Mouse (Mus musculus): ENCODE measurements around the gene Slc39a11. TPM values are rescaled to one million over a fixed set of nuclear protein-coding genes. Genes with fewer than 3 reads are reported as not detected.

Gene Slc39a11
- polyA plus RNA-seq, 1 experiment from 2014 or later, result 18.3 TPM

DNA sequence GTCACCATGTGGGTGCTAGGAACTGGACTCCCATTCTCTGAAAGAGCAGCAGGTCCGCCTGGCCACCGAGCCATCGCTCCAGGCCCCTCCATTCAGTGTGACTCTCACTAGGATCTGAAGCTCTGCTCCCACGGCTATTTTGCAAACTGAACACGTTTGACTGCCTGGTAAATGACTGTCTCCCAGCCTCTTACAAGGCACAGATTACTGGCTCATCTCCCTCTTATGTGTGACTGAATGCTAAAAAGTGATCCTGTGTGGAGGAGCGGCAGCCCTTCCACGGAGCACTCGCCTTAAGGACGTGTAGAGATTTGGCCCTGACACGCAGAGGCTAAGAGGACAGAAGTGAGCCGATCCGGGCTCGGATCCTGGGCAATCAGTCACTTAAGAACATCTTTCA lies 96.3 kb downstream of the Slc39a11 start:
- WGBS (ENCODE audit: insufficient replicate concordance), result 82% methylated on average over 13 of the region's 13 CpGs
- no peak for ATAC-seq

DNA sequence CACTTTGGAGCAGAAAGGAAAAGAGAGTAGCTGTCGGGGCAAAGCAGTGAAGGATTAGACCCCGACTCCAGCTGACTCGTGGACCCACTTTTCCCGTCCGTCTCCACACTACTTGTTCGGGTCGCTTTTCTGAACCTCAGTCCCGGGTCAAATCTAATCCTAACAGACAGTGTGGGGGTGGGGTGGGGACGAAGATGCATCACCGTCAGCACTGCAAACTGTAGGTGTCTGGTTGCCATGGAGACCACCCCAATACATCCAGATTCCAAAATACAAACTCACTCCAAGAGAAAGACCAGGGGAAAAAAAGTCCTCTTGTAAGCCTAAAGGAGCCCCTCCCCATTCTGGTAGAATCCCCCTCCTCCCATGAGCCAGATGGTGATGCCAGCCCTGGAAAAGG lies 97.3 kb downstream of the Slc39a11 start:
- Histone ChIP-seq H3K4me1 (0 out of 2 replicates have a peak, but pooled peaks cover 3% of the 10 kb centered on the region), H3K4me3 (no peak overlapping the region), H3K9me3 (replicated peaks) (no peaks in the 10 kb centered on the region), H3K9ac (no peak overlapping the region), H3K36me3 (peaks cover 7% of the 10 kb centered on the region; the same call in 1 of the 2 replicates), H3K27me3 (replicated peaks) (no peaks in the 10 kb centered on the region), H3K27ac (no peak overlapping the region), H3K4me2 (no peak overlapping the region)
- WGBS (ENCODE audit: insufficient replicate concordance), result 73% methylated on average over 10 of the region's 10 CpGs
- ATAC-seq, result no peak

More for the DNA sequence above, 96.3 kb downstream of the Slc39a11 start:
- Histone ChIP-seq H3K9me3 (replicated peaks) (no peaks in the 10 kb centered on the region), H3K4me2 (no peak overlapping the region), H3K4me3 (no peak overlapping the region), H3K9ac (no peak overlapping the region), H3K4me1 (0 out of 2 replicates have a peak, but pooled peaks cover 3% of the 10 kb centered on the region), H3K36me3 (peaks cover 7% of the 10 kb centered on the region; the same call in 1 of the 2 replicates), H3K27ac (no peak overlapping the region), H3K27me3 (replicated peaks) (no peaks in the 10 kb centered on the region)

DNA sequence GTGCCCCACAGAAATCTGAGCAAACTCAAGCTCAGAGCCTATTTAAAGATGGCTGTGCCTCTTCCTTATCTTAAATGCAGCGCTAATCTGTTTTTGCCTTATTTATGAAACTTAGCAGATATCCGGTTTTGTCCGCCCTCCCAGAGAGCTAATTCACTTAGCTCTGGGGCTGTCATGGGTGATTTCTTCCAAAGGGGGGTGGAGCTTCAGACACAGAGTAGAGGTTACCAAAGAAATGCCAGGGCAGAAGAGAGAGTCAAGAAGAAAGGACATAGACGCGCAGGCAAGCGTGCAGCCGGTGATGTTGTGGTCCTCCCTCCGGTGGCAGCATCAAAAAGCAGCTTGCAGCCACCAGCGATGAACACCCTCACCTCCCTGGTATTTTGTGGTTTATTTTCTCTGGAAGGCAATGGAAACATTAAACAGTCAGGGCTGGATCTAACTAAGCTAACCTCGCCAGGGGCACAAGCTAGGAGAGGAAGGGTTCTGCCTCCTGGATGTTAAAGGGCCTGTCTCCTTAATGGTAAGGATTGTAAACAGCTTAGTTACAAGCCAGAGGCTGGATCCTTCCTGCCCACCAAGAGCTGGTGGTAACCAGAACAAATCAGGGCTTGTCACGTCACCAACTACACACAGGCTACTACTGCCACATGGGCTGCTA lies 103.5 kb downstream of the Slc39a11 start:
- Histone ChIP-seq H3K36me3 (peaks cover 19% of the 10 kb centered on the region), H3K27me3 (replicated peaks) (no peaks in the 10 kb centered on the region), H3K4me1 (peaks cover 7% of the 10 kb centered on the region), H3K4me2 (no peak overlapping the region), H3K27ac (no peak overlapping the region), H3K9ac (no peak overlapping the region), H3K9me3 (replicated peaks) (no peaks in the 10 kb centered on the region; the same call in 1 of the 2 replicates), H3K4me3 (no peak overlapping the region)
- WGBS (ENCODE audit: insufficient replicate concordance), result 61% methylated on average over 11 of the region's 11 CpGs
- no peak for ATAC-seq

DNA sequence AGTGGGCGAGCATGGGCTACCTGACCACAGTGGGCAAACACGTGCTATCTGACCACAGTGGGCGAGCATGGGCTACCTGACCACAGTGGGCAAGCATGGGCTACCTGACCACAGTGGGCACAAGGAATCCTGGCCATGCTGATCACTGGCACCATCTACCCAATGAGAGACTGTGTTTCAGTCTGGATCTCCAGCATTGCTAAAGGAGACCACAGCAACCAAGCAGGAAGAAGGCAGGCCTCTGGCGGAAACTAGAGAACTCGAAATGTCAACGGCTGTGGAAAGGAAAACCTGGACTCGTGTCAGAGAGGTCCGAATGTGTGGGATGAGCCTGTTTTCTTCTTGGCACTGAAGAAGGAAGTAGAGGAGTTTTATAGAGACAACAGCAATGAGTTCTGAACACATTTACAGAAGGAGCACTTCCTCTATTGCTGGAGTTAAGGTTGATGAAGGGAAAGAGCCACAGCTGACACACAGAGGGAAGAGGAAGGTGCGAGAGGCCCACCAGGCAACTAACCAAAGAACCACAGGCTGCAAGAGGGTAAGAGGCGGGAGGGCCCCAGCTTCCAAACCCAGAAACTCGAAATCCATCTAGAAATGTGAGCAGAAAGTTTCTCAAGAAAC lies 105.8 kb downstream of the Slc39a11 start:
- H3K4me3 ChIP-seq, result no peak overlapping the region
- no peaks in the 10 kb centered on the region; the same call in 1 of the 2 replicates for H3K9me3 ChIP-seq (replicated peaks)
- no peak overlapping the region for H3K4me2 ChIP-seq
- H3K27ac ChIP-seq, result no peak overlapping the region; the same call in 1 of the 2 replicates
- H3K27me3 ChIP-seq (replicated peaks), result no peaks in the 10 kb centered on the region
- WGBS (ENCODE audit: insufficient replicate concordance), result 51% methylated on average over 11 of the region's 11 CpGs
- peaks cover 7% of the 10 kb centered on the region for H3K4me1 ChIP-seq
- ATAC-seq, result no peak
- H3K9ac ChIP-seq, result no peak overlapping the region
- H3K36me3 ChIP-seq, result peaks cover 12% of the 10 kb centered on the region; the same call in 1 of the 2 replicates

DNA sequence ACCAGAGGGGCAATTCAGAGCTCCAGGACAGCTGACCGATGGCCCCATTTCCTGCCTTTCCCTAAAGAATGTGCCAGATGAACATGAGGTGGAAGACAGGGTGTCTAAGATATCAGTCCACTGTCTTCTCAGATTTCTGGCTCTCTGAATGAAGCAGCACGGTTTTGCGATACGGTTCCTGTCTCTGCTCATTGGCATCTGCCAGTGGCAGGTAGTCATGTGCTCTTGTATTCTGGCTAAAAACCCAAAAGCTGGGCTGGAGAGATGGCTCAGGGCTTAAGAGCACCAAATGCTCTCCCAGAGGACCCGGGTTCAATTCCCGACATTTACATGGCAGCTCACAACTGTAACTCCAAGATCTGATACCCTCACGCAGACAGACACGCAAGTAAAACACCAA lies 108.8 kb downstream of the Slc39a11 start:
- WGBS (ENCODE audit: insufficient replicate concordance), result 92% methylated on average over 8 of the region's 8 CpGs
- Histone ChIP-seq H3K4me3 (no peak overlapping the region), H3K4me1 (peaks cover 1% of the 10 kb centered on the region), H3K4me2 (no peak overlapping the region), H3K36me3 (peaks cover 12% of the 10 kb centered on the region; the same call in 1 of the 2 replicates), H3K27ac (no peak overlapping the region), H3K27me3 (replicated peaks) (no peaks in the 10 kb centered on the region), H3K9me3 (replicated peaks) (no peaks in the 10 kb centered on the region; the same call in 1 of the 2 replicates), H3K9ac (no peak overlapping the region)
- ATAC-seq, result no peak

DNA sequence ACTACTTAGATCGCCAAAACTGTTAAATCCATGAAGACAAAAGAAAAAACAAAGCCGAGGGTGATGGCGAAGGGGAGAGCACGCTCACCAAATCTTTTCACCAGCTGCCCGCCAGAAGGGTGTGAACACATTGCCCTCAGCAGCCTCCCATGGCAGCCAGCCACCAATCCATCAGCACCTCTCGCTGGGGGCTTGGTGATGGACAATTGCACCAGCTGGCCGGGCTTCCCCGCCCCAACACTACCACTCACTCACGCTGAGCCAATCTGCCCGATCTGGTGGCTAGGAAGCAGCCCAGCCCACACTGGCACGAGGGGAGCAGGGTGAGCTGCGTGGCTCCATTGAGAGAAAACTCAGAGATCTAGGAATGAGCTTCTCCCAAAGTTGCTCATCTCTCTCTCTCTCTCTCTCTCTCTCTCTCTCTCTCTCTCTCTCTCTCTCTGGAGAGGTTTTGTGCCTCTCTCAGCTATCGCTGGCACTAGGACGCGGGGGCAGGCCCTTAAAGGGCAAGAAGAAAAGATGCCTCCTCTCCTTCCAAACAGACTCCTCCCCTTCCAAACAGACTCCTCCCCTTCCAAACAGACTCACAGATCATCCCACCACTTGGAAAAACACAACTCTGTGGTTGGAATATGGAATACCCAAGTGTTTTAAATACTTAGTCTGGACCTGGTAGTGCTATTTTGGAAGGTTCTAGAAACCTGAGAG lies 110.2 kb downstream of the Slc39a11 start:
- Histone ChIP-seq H3K9ac (no peak overlapping the region), H3K27me3 (replicated peaks) (no peaks in the 10 kb centered on the region), H3K4me3 (no peak overlapping the region), H3K27ac (no peak overlapping the region), H3K4me1 (no peaks in the 10 kb centered on the region), H3K36me3 (peaks cover 12% of the 10 kb centered on the region; the same call in 1 of the 2 replicates), H3K9me3 (replicated peaks) (no peaks in the 10 kb centered on the region; the same call in 1 of the 2 replicates), H3K4me2 (no peak overlapping the region)
- ATAC-seq, result no peak
- 69% methylated on average over 15 of the region's 15 CpGs for WGBS (ENCODE audit: insufficient replicate concordance)

DNA sequence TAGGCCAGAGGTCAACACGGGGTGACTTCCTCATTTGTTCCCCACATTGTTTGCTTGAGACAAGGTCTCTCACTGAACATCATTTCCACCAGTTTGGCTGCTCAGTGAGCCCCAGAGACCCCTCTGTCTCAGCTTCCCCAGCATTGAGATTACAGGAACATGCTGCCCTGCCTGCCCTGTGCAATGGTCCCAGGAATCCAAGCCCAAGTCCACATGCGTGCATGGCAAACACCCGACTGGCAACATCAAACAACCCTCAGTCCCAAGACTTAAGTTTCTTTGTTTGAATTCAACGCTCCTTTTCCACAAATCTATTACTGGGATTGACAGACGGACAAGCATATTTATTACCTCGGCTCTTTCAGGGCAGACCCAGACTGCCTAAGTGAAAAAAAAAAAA lies 110.8 kb downstream of the Slc39a11 start:
- Histone ChIP-seq H3K4me3 (no peak overlapping the region), H3K27ac (no peak overlapping the region), H3K4me1 (no peaks in the 10 kb centered on the region), H3K4me2 (no peak overlapping the region), H3K27me3 (replicated peaks) (no peaks in the 10 kb centered on the region), H3K9ac (no peak overlapping the region), H3K9me3 (replicated peaks) (no peaks in the 10 kb centered on the region; the same call in 1 of the 2 replicates), H3K36me3 (peaks cover 12% of the 10 kb centered on the region; the same call in 1 of the 2 replicates)
- ATAC-seq, result no peak
- WGBS (ENCODE audit: insufficient replicate concordance), result 70% methylated on average over 6 of the region's 6 CpGs

DNA sequence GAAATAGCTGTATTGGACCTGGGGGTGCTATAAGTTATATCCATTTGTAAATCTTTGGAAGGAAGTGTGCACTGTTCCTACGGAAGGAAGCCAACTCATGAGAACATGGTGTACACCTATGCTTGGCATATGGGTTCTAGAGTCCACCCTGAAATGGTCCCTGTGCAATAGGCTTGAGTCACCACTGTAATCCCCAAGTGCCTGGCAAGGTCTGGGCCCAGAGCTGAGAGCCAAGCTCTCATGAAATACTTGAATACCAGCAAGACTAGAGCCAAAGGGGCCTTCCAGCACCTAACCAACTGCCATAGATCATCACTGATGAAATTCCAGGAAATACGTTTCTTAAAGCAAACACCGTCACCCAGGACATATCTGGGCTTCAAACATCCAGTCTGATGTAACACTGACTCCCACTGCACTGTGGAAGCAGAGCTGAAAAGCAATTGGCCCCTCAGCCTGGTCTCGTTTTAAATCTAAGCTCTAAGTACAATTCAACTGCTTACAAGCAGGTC lies 111.4 kb downstream of the Slc39a11 start:
- Histone ChIP-seq H3K27ac (no peak overlapping the region), H3K4me1 (no peaks in the 10 kb centered on the region), H3K27me3 (replicated peaks) (no peaks in the 10 kb centered on the region), H3K4me3 (no peak overlapping the region), H3K9me3 (replicated peaks) (no peaks in the 10 kb centered on the region; the same call in 1 of the 2 replicates), H3K9ac (no peak overlapping the region), H3K4me2 (no peak overlapping the region), H3K36me3 (peaks cover 12% of the 10 kb centered on the region; the same call in 1 of the 2 replicates)
- 74% methylated on average over 4 of the region's 4 CpGs for WGBS (ENCODE audit: insufficient replicate concordance)
- no peak for ATAC-seq

DNA sequence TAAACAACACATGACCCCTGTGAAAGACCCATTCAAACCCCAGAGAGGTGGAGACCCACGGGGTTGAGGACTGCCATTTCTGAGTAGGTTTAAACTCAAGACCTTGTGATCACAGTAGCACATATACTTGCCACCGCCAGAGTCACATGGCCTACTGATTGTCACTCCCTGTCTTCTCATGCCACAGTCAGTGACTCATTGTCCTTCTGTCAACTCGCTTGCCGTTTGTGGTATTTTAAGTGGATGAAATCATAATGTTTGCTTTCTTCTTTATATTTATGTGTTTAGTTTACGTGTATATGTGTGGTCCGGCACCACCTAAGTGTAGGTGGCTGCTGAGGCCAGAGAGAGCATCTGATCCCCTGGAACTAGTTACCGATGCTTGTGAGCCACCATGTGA lies 112.2 kb downstream of the Slc39a11 start:
- Histone ChIP-seq H3K27me3 (replicated peaks) (no peaks in the 10 kb centered on the region), H3K9me3 (replicated peaks) (no peaks in the 10 kb centered on the region; the same call in 1 of the 2 replicates), H3K27ac (no peak overlapping the region), H3K4me3 (no peak overlapping the region), H3K4me2 (no peak overlapping the region), H3K36me3 (peaks cover 12% of the 10 kb centered on the region; the same call in 1 of the 2 replicates), H3K9ac (no peak overlapping the region), H3K4me1 (no peaks in the 10 kb centered on the region)
- no peak for ATAC-seq
- 79% methylated on average over 7 of the region's 7 CpGs for WGBS (ENCODE audit: insufficient replicate concordance)

DNA sequence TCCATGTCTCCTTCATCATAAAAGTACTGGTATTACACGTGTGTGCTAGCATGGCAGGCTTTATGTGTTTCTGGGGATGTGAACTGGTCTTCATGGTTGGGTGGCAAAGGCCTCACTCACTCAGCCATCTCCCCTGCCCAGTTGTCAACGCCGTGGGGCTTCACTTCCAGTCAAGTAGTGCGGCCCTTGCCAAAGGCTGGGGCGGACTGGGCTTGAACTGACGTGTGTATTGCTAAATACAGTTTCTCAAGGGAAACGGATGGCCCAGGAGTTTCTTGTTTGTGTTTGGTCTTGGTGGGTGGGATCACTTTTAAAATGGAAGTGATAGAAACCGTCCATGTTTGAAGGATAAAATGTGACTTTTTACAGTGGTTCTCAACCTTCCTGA lies 112.7 kb downstream of the Slc39a11 start:
- no peaks in the 10 kb centered on the region for H3K4me1 ChIP-seq
- no peak overlapping the region for H3K27ac ChIP-seq
- ATAC-seq, result no peak
- no peak overlapping the region for H3K4me3 ChIP-seq
- H3K4me2 ChIP-seq, result no peak overlapping the region
- no peaks in the 10 kb centered on the region for H3K27me3 ChIP-seq (replicated peaks)
- H3K36me3 ChIP-seq, result peaks cover 7% of the 10 kb centered on the region; the same call in 1 of the 2 replicates
- H3K9ac ChIP-seq, result no peak overlapping the region
- no peaks in the 10 kb centered on the region; the same call in 1 of the 2 replicates for H3K9me3 ChIP-seq (replicated peaks)
- WGBS (ENCODE audit: insufficient replicate concordance), result 70% methylated on average over 8 of the region's 8 CpGs

DNA sequence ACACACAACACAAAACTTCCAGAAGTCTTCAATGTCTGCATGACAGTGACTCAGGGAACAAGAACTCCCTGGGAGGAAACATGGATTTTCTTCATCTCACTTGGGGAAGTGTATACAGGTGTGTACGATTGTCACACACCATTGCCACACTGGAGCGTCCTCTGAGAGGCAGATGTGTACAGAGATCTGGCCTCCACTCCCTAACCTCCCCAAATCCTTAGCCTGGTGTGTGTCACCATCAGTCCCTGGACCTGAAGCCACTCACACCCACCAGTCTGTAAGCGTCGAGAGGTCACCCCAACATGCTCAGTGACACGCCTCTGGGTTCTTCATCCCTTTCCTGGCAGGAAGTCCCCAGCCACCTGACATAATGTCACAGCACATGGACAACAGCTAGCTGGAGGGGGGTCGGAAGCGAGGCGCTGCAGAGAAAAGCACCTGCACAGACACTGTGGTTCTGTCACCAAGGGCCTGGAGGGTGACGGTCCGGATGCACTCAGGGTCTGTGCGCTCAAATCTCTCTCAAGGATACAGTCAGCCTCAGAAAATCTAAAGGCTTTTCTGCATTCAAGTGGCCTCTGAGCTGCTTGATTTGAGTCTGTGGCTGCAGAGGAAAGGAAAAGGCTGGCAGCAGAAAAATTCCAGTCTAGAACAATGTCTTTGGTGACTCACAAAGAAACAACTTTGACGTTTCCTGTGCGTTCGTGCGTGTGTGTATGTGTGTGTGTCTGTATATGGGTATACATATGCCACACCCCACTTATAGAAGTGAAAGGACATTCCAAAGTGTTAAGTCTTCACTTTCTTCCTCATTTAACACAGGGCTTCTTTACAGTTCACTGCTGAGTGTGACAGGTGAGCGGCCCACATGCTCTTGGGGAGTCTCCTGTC lies 113.3 kb downstream of the Slc39a11 start:
- H3K4me3 ChIP-seq, result no peak overlapping the region
- H3K9me3 ChIP-seq (replicated peaks), result no peaks in the 10 kb centered on the region
- no peak overlapping the region for H3K4me2 ChIP-seq
- WGBS (ENCODE audit: insufficient replicate concordance), result 75% methylated on average over 16 of the region's 16 CpGs
- ATAC-seq, result no peak
- peaks cover under 1% of the 10 kb centered on the region; the same call in 1 of the 2 replicates for H3K36me3 ChIP-seq
- H3K9ac ChIP-seq, result no peak overlapping the region
- H3K27ac ChIP-seq, result no peak overlapping the region
- H3K27me3 ChIP-seq (replicated peaks), result no peaks in the 10 kb centered on the region
- no peaks in the 10 kb centered on the region for H3K4me1 ChIP-seq

Data from liver, embryonic 12.5 days (tissue).